Mouse (Mus musculus): Measurements from ENCODE around the gene Arhgef2. TPM values are rescaled to one million over a fixed set of nuclear protein-coding genes. Genes with fewer than 3 reads are reported as not detected.

The Arhgef2 gene
- polyA plus RNA-seq, 1 experiment: 164 TPM

DNA sequence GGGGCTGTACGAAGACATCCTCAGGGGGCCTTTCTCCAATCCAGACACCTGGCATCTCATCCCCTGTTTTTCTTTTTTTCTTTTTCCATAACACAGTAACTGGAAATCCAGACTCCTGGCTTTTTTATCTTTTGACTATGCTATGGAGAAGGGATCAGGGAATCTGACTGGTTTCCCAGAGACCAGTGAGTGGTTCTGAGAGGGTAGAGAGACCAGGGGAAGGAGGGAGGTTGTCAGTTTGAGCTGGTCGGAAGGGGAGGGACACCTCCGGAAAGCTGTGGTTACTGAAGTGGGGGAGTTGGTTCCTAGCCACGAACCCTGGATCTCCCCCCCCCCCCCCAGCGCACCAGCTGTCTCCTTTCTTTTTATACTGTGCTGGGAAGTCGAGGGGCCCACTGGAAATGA lies 17.2 kb downstream of the Arhgef2 start:
- Histone ChIP-seq H3K4me3 (ENCODE audit: control insufficient read depth, insufficient read depth, low read length) (peak overlapping the region; percentile 85), H3K4me1 (replicated peaks; ENCODE audit: control insufficient read depth, insufficient read depth, low read length) (peaks cover 44% of the 10 kb centered on the region), H3K27me3 (ENCODE audit: control insufficient read depth, insufficient read depth, low read length) (no peaks in the 10 kb centered on the region), H3K27ac (ENCODE audit: control insufficient read depth, insufficient read depth, low read length) (peak overlapping the region; percentile 88), H3K36me3 (ENCODE audit: control insufficient read depth, insufficient read depth, low read length) (no peaks in the 10 kb centered on the region)
- WGBS: 2% methylated on average over 6 of the region's 6 CpGs
- TF ChIP-seq POLR2A (IDR thresholded peaks at IDR 0.05; ENCODE audit: control insufficient read depth, extremely low read depth, insufficient read depth, low read length, poor library complexity): no peak
- no peak for TF ChIP-seq CTCF (IDR thresholded peaks at IDR 0.05; ENCODE audit: borderline replicate concordance, control insufficient read depth, extremely low read depth, insufficient read depth, low read length, poor library complexity)
- peak; percentile 50 for DNase-seq

- no peak for TF ChIP-seq POLR2A (IDR thresholded peaks at IDR 0.05; ENCODE audit: control insufficient read depth, extremely low read depth, insufficient read depth, low read length, poor library complexity)
- no peak for TF ChIP-seq CTCF (IDR thresholded peaks at IDR 0.05; ENCODE audit: borderline replicate concordance, control insufficient read depth, extremely low read depth, insufficient read depth, low read length, poor library complexity)
- WGBS: 6% methylated on average over 15 of the region's 15 CpGs
- peak overlapping the region; percentile 88 for H3K27ac ChIP-seq (ENCODE audit: control insufficient read depth, insufficient read depth, low read length)
- H3K4me1 ChIP-seq (replicated peaks; ENCODE audit: control insufficient read depth, insufficient read depth, low read length): peaks cover 44% of the 10 kb centered on the region
- DNase-seq: peak; percentile 33
- no peaks in the 10 kb centered on the region for H3K27me3 ChIP-seq (ENCODE audit: control insufficient read depth, insufficient read depth, low read length)
- H3K4me3 ChIP-seq (ENCODE audit: control insufficient read depth, insufficient read depth, low read length): peak overlapping the region; percentile 85
- no peaks in the 10 kb centered on the region for H3K36me3 ChIP-seq (ENCODE audit: control insufficient read depth, insufficient read depth, low read length)
These were observed 17.8 kb downstream of the Arhgef2 start for GRCm38 (mm10) chr3:88623346-88624135.

DNA sequence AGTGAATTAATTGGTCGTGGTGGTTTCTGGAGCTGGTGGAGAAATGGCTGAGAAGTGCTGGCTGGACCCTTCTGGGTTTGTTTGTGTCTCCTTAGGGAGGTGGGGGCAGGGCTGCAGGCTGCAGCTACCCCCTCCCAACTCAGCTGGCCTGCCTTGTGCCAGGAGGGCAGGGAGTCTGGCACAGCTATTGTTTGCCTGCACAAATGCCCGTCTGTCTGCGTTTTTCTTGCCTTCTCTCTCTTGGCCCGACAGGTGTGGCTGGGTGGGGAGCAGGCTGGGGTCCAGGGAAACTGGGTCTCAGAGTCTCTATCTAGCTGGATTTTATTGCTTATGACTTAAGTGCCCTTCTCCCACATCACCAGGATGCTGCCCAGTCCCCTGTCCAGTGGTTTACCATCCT lies 18.6 kb downstream of the Arhgef2 start:
- Histone ChIP-seq H3K4me1 (replicated peaks; ENCODE audit: control insufficient read depth, insufficient read depth, low read length) (peaks cover 44% of the 10 kb centered on the region), H3K36me3 (ENCODE audit: control insufficient read depth, insufficient read depth, low read length) (peaks cover 2% of the 10 kb centered on the region; the same call in 1 of the 2 replicates), H3K4me3 (ENCODE audit: control insufficient read depth, insufficient read depth, low read length) (no peak overlapping the region), H3K27me3 (ENCODE audit: control insufficient read depth, insufficient read depth, low read length) (no peaks in the 10 kb centered on the region), H3K27ac (ENCODE audit: control insufficient read depth, insufficient read depth, low read length) (no peak overlapping the region)
- WGBS: 16% methylated on average over 4 of the region's 4 CpGs
- no peak for DNase-seq
- TF ChIP-seq CTCF (IDR thresholded peaks at IDR 0.05; ENCODE audit: borderline replicate concordance, control insufficient read depth, extremely low read depth, insufficient read depth, low read length, poor library complexity) (no peak), POLR2A (IDR thresholded peaks at IDR 0.05; ENCODE audit: control insufficient read depth, extremely low read depth, insufficient read depth, low read length, poor library complexity) (no peak)

- DNase-seq: no peak
- Histone ChIP-seq H3K27ac (ENCODE audit: control insufficient read depth, insufficient read depth, low read length) (0 out of 2 replicates have a peak overlapping the region, but pooled peaks have one; percentile 1), H3K4me1 (replicated peaks; ENCODE audit: control insufficient read depth, insufficient read depth, low read length) (peaks cover 46% of the 10 kb centered on the region), H3K27me3 (ENCODE audit: control insufficient read depth, insufficient read depth, low read length) (no peaks in the 10 kb centered on the region), H3K36me3 (ENCODE audit: control insufficient read depth, insufficient read depth, low read length) (peaks cover 8% of the 10 kb centered on the region), H3K4me3 (ENCODE audit: control insufficient read depth, insufficient read depth, low read length) (no peak overlapping the region)
- TF ChIP-seq POLR2A (IDR thresholded peaks at IDR 0.05; ENCODE audit: control insufficient read depth, extremely low read depth, insufficient read depth, low read length, poor library complexity) (no peak), CTCF (IDR thresholded peaks at IDR 0.05; ENCODE audit: borderline replicate concordance, control insufficient read depth, extremely low read depth, insufficient read depth, low read length, poor library complexity) (no peak)
- 20% methylated on average over 2 of the region's 2 CpGs for WGBS
These were observed 19.2 kb downstream of the Arhgef2 start for GRCm38 (mm10) chr3:88624951-88625350.

GRCm38 (mm10) chr3:88625531-88625930 lies 19.8 kb downstream of the Arhgef2 start:
- WGBS: 92% methylated on average over 7 of the region's 7 CpGs
- Histone ChIP-seq H3K36me3 (ENCODE audit: control insufficient read depth, insufficient read depth, low read length) (peaks cover 14% of the 10 kb centered on the region), H3K4me3 (ENCODE audit: control insufficient read depth, insufficient read depth, low read length) (no peak overlapping the region), H3K27me3 (ENCODE audit: control insufficient read depth, insufficient read depth, low read length) (no peaks in the 10 kb centered on the region), H3K4me1 (replicated peaks; ENCODE audit: control insufficient read depth, insufficient read depth, low read length) (peaks cover 45% of the 10 kb centered on the region), H3K27ac (ENCODE audit: control insufficient read depth, insufficient read depth, low read length) (no peak overlapping the region)
- DNase-seq: no peak
- TF ChIP-seq POLR2A (IDR thresholded peaks at IDR 0.05; ENCODE audit: control insufficient read depth, extremely low read depth, insufficient read depth, low read length, poor library complexity): no peak
- TF ChIP-seq CTCF (IDR thresholded peaks at IDR 0.05; ENCODE audit: borderline replicate concordance, control insufficient read depth, extremely low read depth, insufficient read depth, low read length, poor library complexity): no peak

DNA sequence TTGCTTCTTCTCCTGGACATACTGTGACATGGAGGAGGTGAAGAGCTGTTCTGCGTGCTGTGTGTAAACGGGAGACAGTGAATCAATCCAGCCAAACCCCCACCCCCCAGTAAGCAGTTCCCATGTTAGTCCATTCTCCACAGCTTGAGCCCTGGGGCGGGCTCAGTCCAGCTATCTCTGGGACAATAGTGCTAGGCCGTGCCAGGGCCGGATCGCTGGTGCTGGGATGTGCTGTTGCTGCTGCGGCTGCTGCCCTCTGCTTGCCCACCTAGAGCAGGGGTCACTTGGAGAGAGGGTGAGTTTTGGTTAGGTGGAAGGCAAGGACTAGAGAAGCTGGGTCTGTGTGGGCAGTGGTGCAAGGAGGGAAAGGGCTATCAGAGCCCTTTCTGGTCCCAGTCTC lies 20.6 kb downstream of the Arhgef2 start:
- peaks cover 53% of the 10 kb centered on the region for H3K4me1 ChIP-seq (replicated peaks; ENCODE audit: control insufficient read depth, insufficient read depth, low read length)
- H3K27me3 ChIP-seq (ENCODE audit: control insufficient read depth, insufficient read depth, low read length): no peaks in the 10 kb centered on the region
- no peak overlapping the region for H3K4me3 ChIP-seq (ENCODE audit: control insufficient read depth, insufficient read depth, low read length)
- TF ChIP-seq CTCF (IDR thresholded peaks at IDR 0.05; ENCODE audit: borderline replicate concordance, control insufficient read depth, extremely low read depth, insufficient read depth, low read length, poor library complexity) (no peak), POLR2A (IDR thresholded peaks at IDR 0.05; ENCODE audit: control insufficient read depth, extremely low read depth, insufficient read depth, low read length, poor library complexity) (no peak)
- H3K27ac ChIP-seq (ENCODE audit: control insufficient read depth, insufficient read depth, low read length): no peak overlapping the region
- 94% methylated on average over 7 of the region's 7 CpGs for WGBS
- DNase-seq: no peak
- peaks cover 19% of the 10 kb centered on the region for H3K36me3 ChIP-seq (ENCODE audit: control insufficient read depth, insufficient read depth, low read length)
